Mouse (Mus musculus) hindbrain, embryonic 10.5 days (tissue): ENCODE measurements around the gene Bace2. TPM values are rescaled to one million over a fixed set of nuclear protein-coding genes. Genes with fewer than 3 reads are reported as not detected.

Experiments used
- DNase-seq: peaks from one replicate; pipeline ENCODE4 v3.0.0-alpha.2; 2017; ENCODE audit warnings: low spot score
- H3K27ac ChIP-seq: fragments of 300-500 bp; sonication (generic); 2 replicates; pipeline ENCODE4 v1.5.1; 2016; ENCODE audit warnings: mild to moderate bottlenecking, moderate library complexity
- H3K27me3 ChIP-seq: fragments of 300-500 bp; sonication (generic); 2 replicates; pipeline ENCODE4 v1.6.1; 2016; ENCODE audit warnings: mild to moderate bottlenecking; ENCODE audit not compliant: poor library complexity, insufficient read depth, severe bottlenecking
- H3K36me3 ChIP-seq: fragments of 300-500 bp; sonication (generic); 2 replicates; pipeline ENCODE4 v1.6.1; 2016; ENCODE audit warnings: mild to moderate bottlenecking, moderate library complexity
- H3K4me1 ChIP-seq: fragments of 300-500 bp; sonication (generic); replicated peaks from 2 replicates; pipeline ENCODE4 v1.6.1; 2016; ENCODE audit warnings: mild to moderate bottlenecking
- H3K4me3 ChIP-seq: fragments of 300-500 bp; sonication (generic); 2 replicates; pipeline ENCODE4 v1.5.1; 2016; ENCODE audit warnings: mild to moderate bottlenecking, moderate library complexity
- H3K9me3 ChIP-seq: fragments of 300-500 bp; sonication (generic); 2 replicates; pipeline ENCODE4 v1.6.1; 2016; ENCODE audit warnings: mild to moderate bottlenecking, moderate library complexity
- WGBS: fragments of 180-500 bp; shearing (Covaris S2); methylation state at CpG from one replicate; pipeline ENCODE4 v1.1.7; 2016; 5-methylcytosine and 5-hydroxymethylcytosine counted together
- polyA plus RNA-seq: library from polyadenylated mRNA; unstranded; fragments of >200 nt; fragmentation: Nextera tagmentation; extraction: Ambion mirVana; gene quantifications from 2 replicates; pipeline ENCODE4 v1.2.1, GENCODE M21; 2016

Bace2 gene
- polyA plus RNA-seq, 1 experiment from 2014 or later, result 1.8 TPM

- H3K27ac ChIP-seq, result no peak overlapping the region
- H3K4me1 ChIP-seq, result peaks cover 13% of the 10 kb centered on the region
- H3K4me3 ChIP-seq, result no peak overlapping the region
- no peaks in the 10 kb centered on the region for H3K27me3 ChIP-seq
- no peak for DNase-seq
- H3K9me3 ChIP-seq, result 0 out of 2 replicates have a peak, but pooled peaks cover 8% of the 10 kb centered on the region
- WGBS, result 92% methylated on average over 1 of the region's 1 CpGs
- H3K36me3 ChIP-seq, result no peaks in the 10 kb centered on the region
Observed at GRCm38 (mm10) chr16:97459831-97460230, 103.3 kb downstream of the Bace2 start.

- peaks cover 13% of the 10 kb centered on the region for H3K4me1 ChIP-seq
- WGBS, result 67% methylated on average over 2 of the region's 2 CpGs
- no peak overlapping the region for H3K4me3 ChIP-seq
- H3K9me3 ChIP-seq, result 0 out of 2 replicates have a peak, but pooled peaks cover 8% of the 10 kb centered on the region
- no peaks in the 10 kb centered on the region for H3K36me3 ChIP-seq
- H3K27ac ChIP-seq, result no peak overlapping the region
- no peaks in the 10 kb centered on the region for H3K27me3 ChIP-seq
- no peak for DNase-seq
Observed at GRCm38 (mm10) chr16:97461271-97461670, 104.7 kb downstream of the Bace2 start.

DNA sequence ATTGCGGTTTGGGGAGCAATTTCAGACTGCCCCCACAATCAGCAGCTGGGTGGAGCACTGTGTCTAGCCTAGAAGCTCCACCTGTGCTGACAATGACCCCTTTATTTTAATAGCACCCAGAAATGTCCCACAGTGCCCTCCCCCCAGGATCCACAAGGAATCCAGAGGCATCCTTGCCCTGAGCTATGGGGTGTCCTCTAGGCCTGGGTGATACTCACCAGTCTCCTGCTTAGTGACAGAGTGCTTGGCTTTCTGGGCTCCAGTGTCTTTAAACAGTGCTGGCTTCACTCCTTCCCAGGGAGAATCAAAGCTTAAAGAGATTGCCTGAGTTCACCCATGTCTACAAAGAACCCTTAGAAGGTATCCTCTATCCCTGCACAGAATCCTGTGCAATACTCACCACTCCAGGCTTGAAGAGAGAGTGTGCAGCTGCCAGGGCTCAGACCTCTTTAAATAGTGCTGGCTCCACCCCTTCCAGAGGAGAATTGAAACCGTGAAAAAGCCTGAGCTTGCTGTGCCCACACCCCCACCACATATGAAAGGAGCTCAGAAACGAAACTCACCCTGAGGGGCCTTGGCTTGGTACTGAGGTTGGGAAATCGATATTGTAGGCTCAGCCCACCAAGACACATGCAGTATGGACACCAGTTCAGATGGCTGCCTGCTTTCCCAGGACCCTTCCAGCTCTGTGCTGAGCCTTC, 106.1 kb downstream of the Bace2 start, which contains the start of gene Mx1:
Gene Mx1 (minus strand): TSS at position 427 of the 701 bp plus-strand sequence.
- H3K27me3 ChIP-seq, result no peaks in the 10 kb centered on the region
- no peaks in the 10 kb centered on the region for H3K36me3 ChIP-seq
- H3K27ac ChIP-seq, result peak within 1 kb of the TSS; percentile 53; the same call in 1 of the 2 replicates
- peaks cover 13% of the 10 kb centered on the region for H3K4me1 ChIP-seq
- H3K9me3 ChIP-seq, result 0 out of 2 replicates have a peak, but pooled peaks cover 3% of the 10 kb centered on the region
- H3K4me3 ChIP-seq, result no peak within 1 kb of the TSS
- 30% methylated on average over 4 of the region's 4 CpGs for WGBS
- peak; percentile 11 for DNase-seq

GRCm38 (mm10) chr16:97466182-97466957, 109.8 kb downstream of the Bace2 start:
- peaks cover 13% of the 10 kb centered on the region for H3K4me1 ChIP-seq
- no peaks in the 10 kb centered on the region for H3K27me3 ChIP-seq
- H3K27ac ChIP-seq, result no peak overlapping the region
- no peak overlapping the region for H3K4me3 ChIP-seq
- H3K9me3 ChIP-seq, result no peaks in the 10 kb centered on the region
- whole genome bisulfite sequencing, result 53% methylated on average over 4 of the region's 4 CpGs
- no peak for DNase-seq
- no peaks in the 10 kb centered on the region for H3K36me3 ChIP-seq

- no peak overlapping the region for H3K27ac ChIP-seq
- peaks cover 10% of the 10 kb centered on the region for H3K4me1 ChIP-seq
- no peaks in the 10 kb centered on the region for H3K36me3 ChIP-seq
- H3K4me3 ChIP-seq, result no peak overlapping the region
- no peaks in the 10 kb centered on the region for H3K9me3 ChIP-seq
- H3K27me3 ChIP-seq, result no peaks in the 10 kb centered on the region
- DNase-seq, result no peak
- 86% methylated on average over 3 of the region's 3 CpGs for WGBS
Observed at GRCm38 (mm10) chr16:97467472-97467871, 110.9 kb downstream of the Bace2 start.

GRCm38 (mm10) chr16:97467993-97468791, 111.7 kb downstream of the Bace2 start:
- Histone ChIP-seq H3K36me3 (no peaks in the 10 kb centered on the region), H3K4me1 (peaks cover 3% of the 10 kb centered on the region), H3K9me3 (no peaks in the 10 kb centered on the region), H3K27me3 (no peaks in the 10 kb centered on the region), H3K4me3 (no peak overlapping the region), H3K27ac (no peak overlapping the region)
- WGBS, result 78% methylated on average over 4 of the region's 4 CpGs
- no peak for DNase-seq

DNA sequence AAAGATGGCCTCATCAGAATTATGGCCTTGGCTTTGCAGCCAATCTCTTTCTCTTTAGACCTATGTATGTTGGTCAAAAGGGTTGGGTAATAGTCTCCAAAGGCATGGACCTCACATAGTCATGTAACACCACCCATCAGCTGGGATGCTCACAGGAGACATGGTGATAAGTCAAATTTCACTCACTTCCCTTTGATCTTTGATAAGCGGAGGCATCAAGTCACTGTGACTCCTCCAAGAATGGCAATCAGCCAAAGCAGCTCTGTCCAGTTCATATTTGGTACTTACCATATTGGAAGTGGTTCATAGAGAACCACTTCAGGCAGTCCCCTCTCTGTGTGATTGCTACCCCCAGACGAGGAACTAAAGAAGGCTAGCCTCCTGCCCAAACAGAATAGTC, 118.1 kb downstream of the Bace2 start:
- 84% methylated on average over 2 of the region's 2 CpGs for WGBS
- no peaks in the 10 kb centered on the region for H3K4me1 ChIP-seq

GRCm38 (mm10) chr16:97475581-97475980, 119.0 kb downstream of the Bace2 start:
- DNase-seq, result no peak
- Histone ChIP-seq H3K4me3 (no peak overlapping the region), H3K4me1 (no peaks in the 10 kb centered on the region), H3K9me3 (no peaks in the 10 kb centered on the region), H3K27me3 (no peaks in the 10 kb centered on the region), H3K36me3 (no peaks in the 10 kb centered on the region), H3K27ac (no peak overlapping the region)
- 91% methylated on average over 3 of the region's 3 CpGs for WGBS

More for the DNA sequence above, 118.1 kb downstream of the Bace2 start:
- Histone ChIP-seq H3K4me3 (no peak overlapping the region), H3K36me3 (no peaks in the 10 kb centered on the region), H3K27ac (no peak overlapping the region), H3K9me3 (no peaks in the 10 kb centered on the region), H3K27me3 (no peaks in the 10 kb centered on the region)
- no peak for DNase-seq

GRCm38 (mm10) chr16:97476524-97476923, 120.0 kb downstream of the Bace2 start:
- no peak overlapping the region for H3K27ac ChIP-seq
- H3K36me3 ChIP-seq, result no peaks in the 10 kb centered on the region
- DNase-seq, result no peak
- H3K9me3 ChIP-seq, result no peaks in the 10 kb centered on the region
- H3K27me3 ChIP-seq, result no peaks in the 10 kb centered on the region
- H3K4me3 ChIP-seq, result no peak overlapping the region
- H3K4me1 ChIP-seq, result no peaks in the 10 kb centered on the region
- 83% methylated on average over 1 of the region's 1 CpGs for WGBS

DNA sequence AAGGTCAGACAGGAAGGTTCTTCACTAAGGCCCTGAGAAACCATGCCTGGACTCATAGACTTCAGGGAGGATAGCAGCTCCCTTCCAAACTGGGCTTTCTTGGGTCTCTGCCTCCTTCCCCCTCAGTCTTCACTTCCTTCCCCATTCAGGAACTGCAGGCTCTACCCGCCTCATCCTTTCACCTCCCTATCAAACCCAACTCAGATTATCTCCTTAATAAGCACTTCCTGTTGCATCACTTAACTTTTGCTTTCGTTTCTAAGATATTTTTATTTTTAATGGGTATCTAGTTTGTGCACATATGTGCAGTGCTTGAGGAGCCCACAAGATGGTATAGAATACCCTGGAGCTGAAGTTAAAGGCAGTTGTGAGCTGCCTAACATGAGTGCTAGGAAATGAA, 122.1 kb downstream of the Bace2 start:
- H3K36me3 ChIP-seq, result no peaks in the 10 kb centered on the region
- no peaks in the 10 kb centered on the region for H3K9me3 ChIP-seq
- no peaks in the 10 kb centered on the region for H3K27me3 ChIP-seq
- DNase-seq, result no peak
- no peaks in the 10 kb centered on the region for H3K4me1 ChIP-seq
- 79% methylated on average over 2 of the region's 2 CpGs for WGBS
- H3K4me3 ChIP-seq, result no peak overlapping the region
- no peak overlapping the region for H3K27ac ChIP-seq

- no peak for DNase-seq
- H3K4me3 ChIP-seq, result no peak overlapping the region
- WGBS, result 82% methylated on average over 1 of the region's 1 CpGs
- no peaks in the 10 kb centered on the region for H3K27me3 ChIP-seq
- H3K36me3 ChIP-seq, result no peaks in the 10 kb centered on the region
- H3K9me3 ChIP-seq, result no peaks in the 10 kb centered on the region
- H3K4me1 ChIP-seq, result no peaks in the 10 kb centered on the region
- H3K27ac ChIP-seq, result no peak overlapping the region
Observed at GRCm38 (mm10) chr16:97492369-97492768, 135.8 kb downstream of the Bace2 start.
